Mouse (Mus musculus) gastrocnemius, adult 8-10 months (tissue): ENCODE results near the gene Exoc3l2. TPM values are rescaled to one million over a fixed set of nuclear protein-coding genes. Genes with fewer than 3 reads are reported as not detected.
A peak's percentile ranks its signal among the peaks of the same experiment; 100 is the strongest.
"Not testable (repeated sequence)": the region's sequence is repeated elsewhere in the genome, so short reads cannot be mapped to it uniquely, and the experiment has no call there.

Experiments used
- DNase-seq, 2 experiments: peaks; one replicate each; pipeline ENCODE4 v3.0.0; 2022; ENCODE audit warnings: low spot score in 2 of 2
- total RNA-seq, 4 experiments: library from RNA; stranded (reverse); gene quantifications; 2 replicates each; pipeline ENCODE4 v1.2.4; 2022

Gene Exoc3l2
- total RNA-seq, 4 experiments from 2014 or later = 0.27 to 0.80 (median 0.35) TPM

DNA sequence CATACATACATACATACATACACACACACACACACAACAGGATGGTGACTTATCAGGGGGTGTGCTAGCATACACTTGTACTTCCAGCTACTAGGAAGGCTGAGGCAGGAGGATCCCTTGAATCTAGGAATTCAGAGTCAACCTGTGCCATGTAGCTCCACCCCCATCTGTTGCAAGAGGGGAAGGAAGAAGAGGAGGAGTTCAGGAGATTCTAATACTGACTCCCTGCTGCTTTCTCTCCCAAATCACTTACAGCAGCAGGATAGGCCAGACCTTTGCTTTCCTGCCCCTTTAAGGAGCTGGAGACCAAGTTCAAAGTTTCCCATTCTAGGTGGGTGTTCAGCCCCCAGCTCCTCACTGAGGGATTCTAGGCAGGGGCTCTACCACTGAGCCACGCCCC, 22.4 kb downstream of the Exoc3l2 start:
- DNase-seq = no peak

DNA sequence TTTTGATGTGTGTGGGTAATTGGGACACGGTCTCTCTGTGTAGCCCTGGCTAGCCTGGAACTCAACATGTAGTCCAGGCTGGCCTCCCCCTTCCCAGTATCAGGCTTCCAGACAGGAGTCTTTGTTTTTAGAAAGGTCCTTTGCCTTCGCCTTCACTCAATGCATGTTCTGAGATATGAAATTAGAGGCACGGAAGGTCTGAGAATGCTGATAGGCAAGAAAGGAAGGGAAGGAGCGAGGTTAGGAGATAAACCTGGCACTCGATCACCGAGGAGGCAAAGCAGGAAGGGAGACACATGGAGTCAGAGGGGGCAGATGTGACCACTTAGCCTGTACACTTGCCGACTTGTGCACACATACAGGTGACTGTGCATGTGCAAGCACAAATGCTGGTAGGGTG, 23.4 kb downstream of the Exoc3l2 start:
- DNase-seq = no peak

DNA sequence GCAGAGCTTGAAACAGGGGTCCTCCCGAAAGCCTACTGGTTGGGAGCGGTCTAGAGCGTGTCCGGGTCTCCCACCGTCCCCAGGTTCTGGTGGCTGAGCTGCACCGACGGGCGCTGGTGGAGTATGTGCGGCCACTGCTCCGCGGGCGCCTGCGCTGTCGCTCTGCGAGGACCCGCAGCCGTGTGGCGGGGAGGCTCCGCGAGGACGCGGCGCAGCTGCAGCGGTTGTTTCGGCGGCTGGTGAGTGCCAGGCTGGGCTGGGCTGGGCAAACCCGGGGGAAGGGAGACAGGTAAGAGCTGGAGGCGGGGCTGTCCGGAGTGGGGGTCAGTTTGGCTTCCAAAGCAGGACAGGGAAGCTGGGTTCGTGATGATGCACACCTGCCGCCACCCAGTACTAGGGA, 26.4 kb downstream of the Exoc3l2 start:
- no peak for DNase-seq

- no peak for DNase-seq
Measured at GRCm38 (mm10) chr7:19491731-19492130, 28.6 kb downstream of the Exoc3l2 start.

GRCm38 (mm10) chr7:19494751-19495474, 31.8 kb downstream of the Exoc3l2 start:
- no peak for DNase-seq

GRCm38 (mm10) chr7:19495521-19496213, 32.5 kb downstream of the Exoc3l2 start:
- no peak for DNase-seq

DNA sequence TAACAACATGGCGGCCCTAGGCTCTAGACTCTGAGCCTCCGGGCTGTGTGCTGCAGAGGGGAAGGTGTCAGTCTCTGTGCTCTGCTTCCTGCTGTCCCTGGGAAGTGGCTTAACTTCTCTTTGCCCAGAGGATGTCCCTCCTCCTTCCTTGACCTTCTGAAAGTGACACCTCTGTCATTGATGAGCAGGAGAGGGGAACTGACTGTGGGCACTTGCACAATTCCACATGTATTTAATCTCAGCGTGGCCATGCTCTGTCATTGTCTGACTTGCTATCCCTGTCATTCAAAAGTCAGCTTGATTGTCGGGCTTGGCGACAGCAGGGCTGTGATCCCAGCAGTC, 33.1 kb downstream of the Exoc3l2 start:
- DNase-seq = no peak

DNA sequence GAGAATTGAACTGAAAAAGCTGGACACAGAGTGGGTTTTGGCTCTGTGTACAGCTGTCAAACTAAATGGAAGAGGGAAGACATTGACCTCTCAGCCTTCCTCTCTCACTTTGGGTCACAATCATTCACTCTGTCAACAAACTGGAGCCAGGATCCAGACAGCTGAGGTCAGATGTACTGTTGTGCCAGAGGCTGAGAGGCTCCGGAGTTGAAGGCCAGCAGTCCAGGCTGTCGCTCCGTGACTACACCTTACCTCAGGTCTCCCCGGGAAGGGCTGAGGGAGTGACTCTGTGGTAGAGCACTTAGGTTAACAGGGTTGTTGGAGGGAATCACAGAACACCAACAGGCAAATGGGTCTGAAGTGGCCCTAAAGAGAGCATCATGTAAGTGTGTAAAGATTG, 35.2 kb downstream of the Exoc3l2 start:
- no peak for DNase-seq

- no peak for DNase-seq
Measured at GRCm38 (mm10) chr7:19500420-19501363, 37.6 kb downstream of the Exoc3l2 start.

DNA sequence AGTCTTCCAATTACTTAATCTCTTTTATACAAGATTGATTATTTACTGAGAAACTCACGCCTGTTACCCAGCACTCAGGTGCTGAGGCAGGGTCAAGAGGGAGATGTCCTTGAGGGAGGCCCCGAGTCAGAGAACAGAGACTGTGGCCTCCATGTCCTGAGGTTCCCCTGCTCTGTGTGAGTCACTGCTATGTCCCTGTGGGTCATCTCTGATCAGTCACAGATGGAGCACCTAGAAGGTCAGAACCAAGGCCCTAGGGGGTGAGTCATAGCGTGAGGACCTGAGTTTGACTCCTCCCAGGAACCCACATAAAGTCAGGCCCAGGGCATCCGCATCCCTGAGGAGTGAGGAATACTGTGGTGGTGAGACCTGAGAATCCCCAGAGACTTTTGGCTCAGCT, 38.5 kb downstream of the Exoc3l2 start:
- DNase-seq = no peak

- DNase-seq = no peak
Measured at GRCm38 (mm10) chr7:19503481-19504068, 40.4 kb downstream of the Exoc3l2 start.

- DNase-seq = no peak
Measured at GRCm38 (mm10) chr7:19506326-19506725, 43.2 kb downstream of the Exoc3l2 start.

GRCm38 (mm10) chr7:19506969-19507611, 44.0 kb downstream of the Exoc3l2 start:
- no peak for DNase-seq

GRCm38 (mm10) chr7:19507612-19507981, 44.5 kb downstream of the Exoc3l2 start:
- DNase-seq = no peak

DNA sequence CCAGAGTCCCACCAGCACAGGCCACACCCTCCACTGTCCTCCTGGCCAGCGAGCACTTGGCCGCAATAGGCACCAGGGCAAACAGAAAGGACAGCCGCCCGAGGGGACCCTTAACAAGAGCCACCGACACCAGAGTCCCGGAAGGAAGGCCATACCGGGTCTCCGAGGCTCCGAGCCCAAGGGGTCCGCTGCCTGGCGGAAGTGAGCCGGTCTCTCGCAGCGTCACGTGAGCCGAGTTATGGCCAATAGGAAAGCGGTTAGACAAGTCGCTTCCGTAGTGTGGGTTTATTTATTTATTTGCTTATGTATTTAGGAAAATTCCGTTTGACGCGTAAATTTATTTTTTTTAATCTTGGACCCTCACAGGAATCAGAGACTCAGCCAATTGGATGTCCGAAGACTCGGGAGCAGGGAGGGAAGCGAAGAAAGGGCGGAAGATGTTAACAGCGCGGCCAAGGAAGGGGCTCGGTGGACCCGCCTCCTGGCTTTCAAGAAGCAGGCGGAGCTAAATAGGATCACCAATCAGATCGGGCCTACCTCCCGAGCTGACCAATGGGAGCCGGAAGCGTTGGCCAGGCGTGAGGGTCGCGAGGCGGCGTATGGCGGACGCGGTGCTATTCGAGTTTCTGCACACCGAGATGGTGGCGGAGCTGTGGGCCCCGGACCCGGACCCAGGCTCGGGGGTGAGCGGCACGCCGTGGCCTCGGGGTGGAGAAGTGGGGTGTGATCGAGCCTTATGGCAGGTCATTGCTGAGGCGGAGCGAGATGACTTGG, 45.2 kb downstream of the Exoc3l2 start, which contains the start of the genes Bloc1s3 and Trappc6a:
Gene Bloc1s3 (minus strand): TSS at position 218 of the 774 bp plus-strand sequence.
Gene Trappc6a (plus strand): TSS at position 246 of the 774 bp plus-strand sequence.
- DNase-seq = peak; percentile 83 to 84

DNA sequence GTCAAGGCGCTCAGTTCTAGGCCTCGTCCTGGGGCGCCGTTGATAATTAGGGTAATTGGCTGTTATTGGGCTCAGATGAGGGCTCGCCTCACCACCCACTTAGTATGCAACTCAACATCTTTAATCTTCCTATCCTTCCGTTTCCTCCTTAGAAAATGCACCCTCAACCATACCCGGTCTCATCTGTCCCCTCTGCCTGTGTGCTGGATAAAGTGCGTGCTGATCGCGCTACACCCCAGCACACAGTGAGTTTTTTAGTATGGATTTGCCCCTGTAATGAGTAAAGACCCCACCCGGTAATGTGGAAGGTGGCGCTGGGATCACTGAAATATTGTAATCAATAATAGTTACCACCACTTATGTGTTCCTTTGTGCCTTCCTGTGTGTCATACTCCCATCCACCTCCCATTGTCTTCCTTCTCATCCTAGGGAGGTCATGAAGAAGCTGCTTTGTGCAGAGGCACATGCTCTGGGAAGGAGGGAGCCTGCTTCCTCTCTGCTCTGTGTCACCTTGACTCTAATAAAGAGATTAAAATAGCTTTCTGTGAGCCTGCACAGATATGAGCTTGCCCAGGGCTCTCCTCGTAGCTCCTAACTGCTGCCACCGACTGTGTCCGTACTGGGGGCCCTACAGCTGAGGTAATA, 45.9 kb downstream of the Exoc3l2 start:
- DNase-seq = no peak

- DNase-seq = no peak
Measured at GRCm38 (mm10) chr7:19509786-19510185, 46.7 kb downstream of the Exoc3l2 start.

GRCm38 (mm10) chr7:19511934-19512333, 48.8 kb downstream of the Exoc3l2 start:
- DNase-seq = not testable (repeated sequence)

GRCm38 (mm10) chr7:19512353-19512752, 49.2 kb downstream of the Exoc3l2 start:
- no peak for DNase-seq
